Mouse (Mus musculus) bone marrow, adult 2 months (tissue): Measurements from ENCODE around the gene Tas2r119.

Experiments used
- CTCF ChIP-seq: fragments of 200-500 bp; IDR thresholded peaks from 2 replicates; pipeline ENCODE4 v1.5.1; 2011; ENCODE audit warnings: low read length, control low read depth; ENCODE audit not compliant: control insufficient read depth, insufficient read depth
- POLR2A ChIP-seq: fragments of 200-500 bp; IDR thresholded peaks from 2 replicates; pipeline ENCODE4 v1.6.1; 2011; ENCODE audit warnings: low read depth, mild to moderate bottlenecking, control low read depth, low read length, borderline replicate concordance; ENCODE audit not compliant: control insufficient read depth

DNA sequence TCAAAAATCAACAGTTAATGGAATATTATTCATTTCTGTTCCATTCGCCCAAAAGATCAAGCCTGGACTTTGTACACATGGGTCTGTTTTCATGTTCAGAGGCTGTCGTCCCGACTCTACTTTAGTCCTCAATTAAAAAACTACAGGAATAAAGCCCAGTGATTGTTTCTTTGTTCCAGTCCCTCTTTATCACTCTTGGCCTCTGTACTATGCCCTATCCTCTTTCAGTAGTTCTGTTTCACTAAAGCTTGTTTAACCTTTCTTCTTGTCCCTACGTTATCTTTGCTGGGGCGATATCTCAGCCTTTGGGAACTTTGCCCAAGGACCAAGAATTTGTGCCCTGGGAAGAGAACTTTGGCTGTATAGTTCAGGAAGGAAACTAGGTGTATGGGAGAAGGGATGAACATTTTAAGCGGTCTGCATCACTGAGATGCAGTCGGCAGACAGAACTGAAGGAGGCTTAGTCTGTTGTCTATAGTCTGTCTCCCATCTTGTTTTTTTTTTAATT lies 49.9 kb downstream of the Tas2r119 start:
- TF ChIP-seq POLR2A (no peak), CTCF (no peak)
